Mouse (Mus musculus): ENCODE measurements around the gene 4930503E14Rik. TPM values are rescaled to one million over a fixed set of nuclear protein-coding genes. Genes with fewer than 3 reads are reported as not detected.
"Not testable (repeated sequence)": the region's sequence is repeated elsewhere in the genome, so short reads cannot be mapped to it uniquely, and the experiment has no call there.

Gene 4930503E14Rik
- polyA plus RNA-seq (2014; fragmentation: Nextera tagmentation; extraction: Ambion mirVana) = not detected in 2 replicates

DNA sequence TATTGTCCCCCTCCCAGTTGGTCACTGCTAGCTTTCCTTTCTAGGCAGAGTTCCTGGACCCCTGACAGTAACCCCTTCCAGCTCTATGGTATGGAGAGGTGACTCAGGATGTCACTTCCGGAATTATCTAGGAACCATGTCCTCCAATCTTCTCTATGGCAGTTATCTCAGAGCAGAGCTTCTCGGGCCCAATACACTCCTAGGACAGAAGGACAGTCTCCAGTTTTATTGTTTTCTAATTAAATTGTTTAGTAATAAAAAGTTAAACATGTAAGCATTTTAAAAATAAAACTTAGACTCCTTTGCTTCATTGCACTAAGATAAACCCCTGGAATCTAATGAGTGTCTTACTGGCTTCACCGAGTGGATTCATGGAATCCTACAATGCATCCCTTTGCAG lies at the start of gene 4930503E14Rik:
Gene 4930503E14Rik, minus strand, starts transcription at position 101 of the 400 bp plus-strand sequence.
- H3K4me3 ChIP-seq (ENCODE audit: low read length); H3K36me3 ChIP-seq (ENCODE audit: control insufficient read depth, insufficient read depth, low read length); H3K4me2 ChIP-seq (replicated peaks; ENCODE audit: low read depth, low read length); H3K9me3 ChIP-seq (ENCODE audit: control insufficient read depth, low read length); H3K4me1 ChIP-seq (ENCODE audit: control insufficient read depth, insufficient read depth, low read length); H3K27me3 ChIP-seq (ENCODE audit: control insufficient read depth, insufficient read depth, low read length); H3K9ac ChIP-seq (ENCODE audit: low read depth, low read length); H3K27ac ChIP-seq (ENCODE audit: low read depth, low read length); ATAC-seq (ENCODE audit: low FRiP score, low TSS enrichment): not testable (repeated sequence)
- WGBS = 91% methylated on average over 3 of the region's 3 CpGs

DNA sequence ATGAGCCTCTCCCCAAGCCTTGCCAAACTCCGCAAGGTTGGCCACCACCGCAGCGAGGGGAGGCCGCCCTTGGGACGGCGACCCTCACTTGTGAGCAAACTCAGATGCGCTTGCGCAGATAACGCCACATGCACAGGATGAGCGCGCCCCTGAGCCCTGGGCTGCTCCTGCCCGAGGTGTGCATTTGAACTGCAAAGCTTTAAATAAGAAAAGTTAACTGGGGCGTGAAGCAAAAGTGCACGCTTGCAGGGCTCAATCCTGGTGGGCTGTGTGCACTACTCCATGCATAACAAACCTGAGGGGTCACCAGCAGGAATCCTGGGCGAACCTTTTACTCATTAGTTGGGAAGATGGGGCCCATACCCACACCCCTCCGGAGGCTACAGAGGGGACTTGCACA lies 35.0 kb upstream of the 4930503E14Rik start:
- no peak overlapping the region for H3K27ac ChIP-seq (ENCODE audit: low read depth, low read length)
- no peak overlapping the region for H3K4me2 ChIP-seq (replicated peaks; ENCODE audit: low read depth, low read length)
- WGBS = 84% methylated on average over 16 of the region's 16 CpGs
- H3K4me3 ChIP-seq (ENCODE audit: low read length) = no peak overlapping the region
- no peak overlapping the region for H3K9ac ChIP-seq (ENCODE audit: low read depth, low read length)
- no peaks in the 10 kb centered on the region for H3K36me3 ChIP-seq (ENCODE audit: control insufficient read depth, insufficient read depth, low read length)
- H3K9me3 ChIP-seq (ENCODE audit: control insufficient read depth, low read length) = no peaks in the 10 kb centered on the region
- ATAC-seq (ENCODE audit: low FRiP score, low TSS enrichment) = no peak; the same call in 1 of the 2 replicates
- H3K27me3 ChIP-seq (ENCODE audit: control insufficient read depth, insufficient read depth, low read length) = no peaks in the 10 kb centered on the region
- H3K4me1 ChIP-seq (ENCODE audit: control insufficient read depth, insufficient read depth, low read length) = no peaks in the 10 kb centered on the region

DNA sequence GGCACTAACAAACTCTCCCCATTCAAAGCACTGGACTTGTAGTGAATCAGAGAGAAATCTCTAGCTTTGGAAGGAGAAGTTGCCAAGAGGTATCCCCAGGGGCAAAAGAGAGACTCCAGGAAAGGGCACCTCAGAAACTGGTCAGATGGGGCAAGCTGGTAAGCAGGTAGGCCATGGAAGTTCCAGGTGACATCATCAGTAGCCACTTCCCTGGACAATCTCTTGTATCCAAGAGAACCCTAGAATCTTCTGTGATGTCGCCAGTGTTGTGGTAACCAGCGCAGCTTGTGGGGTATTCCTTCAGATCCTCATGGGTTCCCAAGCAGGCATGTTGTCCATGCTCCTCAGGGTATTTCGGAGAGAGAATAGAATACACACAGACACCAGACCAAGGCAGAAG lies 15.7 kb downstream of the 4930503E14Rik start, which contains the start of gene Gm8212:
Gene Gm8212, plus strand, starts transcription at position 301 of the 400 bp plus-strand sequence.
- 93% methylated on average over 1 of the region's 3 CpGs for WGBS
- not testable (repeated sequence) for H3K27me3 ChIP-seq (ENCODE audit: control insufficient read depth, insufficient read depth, low read length); H3K4me3 ChIP-seq (ENCODE audit: low read length); H3K27ac ChIP-seq (ENCODE audit: low read depth, low read length); H3K9ac ChIP-seq (ENCODE audit: low read depth, low read length); H3K4me1 ChIP-seq (ENCODE audit: control insufficient read depth, insufficient read depth, low read length); ATAC-seq (ENCODE audit: low FRiP score, low TSS enrichment); H3K9me3 ChIP-seq (ENCODE audit: control insufficient read depth, low read length); H3K36me3 ChIP-seq (ENCODE audit: control insufficient read depth, insufficient read depth, low read length); H3K4me2 ChIP-seq (replicated peaks; ENCODE audit: low read depth, low read length)

DNA sequence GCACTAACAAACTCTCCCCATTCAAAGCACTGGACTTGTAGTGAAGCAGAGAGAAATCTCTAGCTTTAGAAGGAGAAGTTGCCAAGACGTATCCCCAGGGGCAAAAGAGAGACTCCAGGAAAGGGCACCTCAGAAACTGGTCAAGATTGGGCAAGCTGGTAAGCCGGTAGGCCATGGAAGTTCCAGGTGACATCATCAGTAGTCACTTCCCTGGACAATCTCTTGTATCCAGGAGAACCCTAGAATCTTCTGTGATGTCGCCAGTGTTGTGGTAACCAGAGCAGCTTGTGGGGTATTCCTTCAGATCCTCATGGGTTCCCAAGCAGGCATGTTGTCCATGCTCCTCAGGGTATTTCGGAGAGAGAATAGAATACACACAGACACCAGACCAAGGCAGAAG lies 89.5 kb downstream of the 4930503E14Rik start, which contains the start of gene Gm3327:
Gene Gm3327, plus strand, starts transcription at position 301 of the 400 bp plus-strand sequence.
- not testable (repeated sequence) for H3K36me3 ChIP-seq (ENCODE audit: control insufficient read depth, insufficient read depth, low read length); H3K27me3 ChIP-seq (ENCODE audit: control insufficient read depth, insufficient read depth, low read length); H3K9ac ChIP-seq (ENCODE audit: low read depth, low read length); H3K4me1 ChIP-seq (ENCODE audit: control insufficient read depth, insufficient read depth, low read length); H3K9me3 ChIP-seq (ENCODE audit: control insufficient read depth, low read length); H3K4me3 ChIP-seq (ENCODE audit: low read length); ATAC-seq (ENCODE audit: low FRiP score, low TSS enrichment); H3K4me2 ChIP-seq (replicated peaks; ENCODE audit: low read depth, low read length); H3K27ac ChIP-seq (ENCODE audit: low read depth, low read length)
- WGBS = 81% methylated on average over 3 of the region's 4 CpGs

Other genes with a start within 250 kb of the 4930503E14Rik start
- not detected in 2 replicates for gene Ang6, start 211.0 kb downstream of the 4930503E14Rik start, polyA plus RNA-seq (2014; fragmentation: Nextera tagmentation; extraction: Ambion mirVana)
- not detected in 2 replicates for gene Ear2, start 110.6 kb downstream of the 4930503E14Rik start, polyA plus RNA-seq (2014; fragmentation: Nextera tagmentation; extraction: Ambion mirVana)
- gene Gm3327, start 89.4 kb downstream of the 4930503E14Rik start, polyA plus RNA-seq (2014; fragmentation: Nextera tagmentation; extraction: Ambion mirVana) = not detected in 2 replicates
- gene Gm8212, start 15.6 kb downstream of the 4930503E14Rik start, polyA plus RNA-seq (2014; fragmentation: Nextera tagmentation; extraction: Ambion mirVana) = not detected in 2 replicates
- gene Gm8220, start 72.3 kb upstream of the 4930503E14Rik start, polyA plus RNA-seq (2014; fragmentation: Nextera tagmentation; extraction: Ambion mirVana) = not detected in 2 replicates
- not detected in 2 replicates for gene Gm5930, start 125.3 kb upstream of the 4930503E14Rik start, polyA plus RNA-seq (2014; fragmentation: Nextera tagmentation; extraction: Ambion mirVana)
- not detected in 2 replicates for gene Gm8229, start 152.1 kb upstream of the 4930503E14Rik start, polyA plus RNA-seq (2014; fragmentation: Nextera tagmentation; extraction: Ambion mirVana)
- gene Gm3371, start 197.4 kb upstream of the 4930503E14Rik start, polyA plus RNA-seq (2014; fragmentation: Nextera tagmentation; extraction: Ambion mirVana) = not detected in 2 replicates
- gene Gm8232, start 220.4 kb upstream of the 4930503E14Rik start, polyA plus RNA-seq (2014; fragmentation: Nextera tagmentation; extraction: Ambion mirVana) = not detected in 2 replicates

All from kidney, embryonic 14.5 days (tissue).